Mouse (Mus musculus) bone marrow, adult 2 months (tissue): Measurements from ENCODE around the gene Rpp14. TPM values are rescaled to one million over a fixed set of nuclear protein-coding genes. Genes with fewer than 3 reads are reported as not detected.
A peak's percentile ranks its signal among the peaks of the same experiment; 100 is the strongest.

ENCODE experiments used
- H3K27ac ChIP-seq: fragments of 200-500 bp; 2 replicates; pipeline ENCODE4 v1.5.1; 2012; ENCODE audit warnings: low read depth, mild to moderate bottlenecking, control low read depth, inconsistent platforms, low read length; ENCODE audit not compliant: control insufficient read depth, poor library complexity, insufficient read depth
- H3K4me1 ChIP-seq: fragments of 200-500 bp; 2 replicates; pipeline ENCODE4 v1.6.1; 2011; ENCODE audit warnings: low read length; ENCODE audit not compliant: control insufficient read depth, insufficient read depth
- H3K4me3 ChIP-seq: fragments of 200-500 bp; replicated peaks from 2 replicates; pipeline ENCODE3; 2011; ENCODE audit warnings: mild to moderate bottlenecking, low read depth, low read length, control low read depth; ENCODE audit not compliant: control insufficient read depth
- CTCF ChIP-seq: fragments of 200-500 bp; IDR thresholded peaks from 2 replicates; pipeline ENCODE4 v1.5.1; 2011; ENCODE audit warnings: low read length, control low read depth; ENCODE audit not compliant: control insufficient read depth, insufficient read depth
- POLR2A ChIP-seq: fragments of 200-500 bp; IDR thresholded peaks from 2 replicates; pipeline ENCODE4 v1.6.1; 2011; ENCODE audit warnings: low read depth, mild to moderate bottlenecking, control low read depth, low read length, borderline replicate concordance; ENCODE audit not compliant: control insufficient read depth
- WGBS: fragments of 180-500 bp; shearing (Covaris S2); methylation state at CpG from one replicate; pipeline ENCODE4 v1.1.7; 2018; 5-methylcytosine and 5-hydroxymethylcytosine counted together
- polyA plus RNA-seq: library from polyadenylated mRNA; stranded (reverse); fragments of >200 nt; gene quantifications from 2 replicates; pipeline ENCODE4 v1.2.4, GENCODE M21; 2011; ENCODE audit warnings: low replicate concordance; ENCODE audit not compliant: missing spikeins, insufficient read depth, insufficient read length

Gene Rpp14
- polyA plus RNA-seq = 10.6 and 20.7 TPM in 2 replicates

GRCm38 (mm10) chr14:8080165-8080679 lies at the start of gene Rpp14:
TSS of gene Rpp14 (plus strand) at chr14:8080367.
- TF ChIP-seq CTCF (peak; percentile 99), POLR2A (peak; percentile 39; the same call in 1 of the 2 replicates)
- peaks cover 3% of the 10 kb centered on the region for H3K4me1 ChIP-seq
- H3K27ac ChIP-seq = peak within 1 kb of the TSS; percentile 70
- under 1% methylated on average over 47 of the region's 47 CpGs for WGBS
- peak within 1 kb of the TSS; percentile 76 for H3K4me3 ChIP-seq

DNA sequence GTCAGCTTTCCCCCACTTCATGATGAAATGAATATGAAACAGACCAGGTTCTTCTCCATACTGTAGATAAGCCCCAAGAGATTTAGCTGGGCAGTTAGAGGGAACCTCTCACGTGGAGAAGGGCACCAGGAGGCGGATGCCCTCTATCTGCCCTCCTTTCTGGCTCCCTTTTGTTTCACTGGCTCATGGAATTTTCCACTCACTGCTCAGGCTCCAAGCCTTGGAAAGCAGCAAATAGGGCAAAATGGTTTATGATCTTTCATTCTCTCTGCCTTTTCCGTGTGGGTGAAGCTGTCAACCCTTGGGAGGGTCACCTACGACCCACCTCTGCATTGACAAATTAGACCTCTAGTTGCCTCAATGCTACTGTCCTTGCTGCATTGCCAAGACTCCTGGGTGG lies 49.6 kb upstream of the Rpp14 start:
- no peaks in the 10 kb centered on the region for H3K4me1 ChIP-seq
- no peak for TF ChIP-seq CTCF
- no peak for TF ChIP-seq POLR2A
- H3K4me3 ChIP-seq = no peak overlapping the region
- H3K27ac ChIP-seq = no peak overlapping the region
- 78% methylated on average over 4 of the region's 4 CpGs for WGBS

DNA sequence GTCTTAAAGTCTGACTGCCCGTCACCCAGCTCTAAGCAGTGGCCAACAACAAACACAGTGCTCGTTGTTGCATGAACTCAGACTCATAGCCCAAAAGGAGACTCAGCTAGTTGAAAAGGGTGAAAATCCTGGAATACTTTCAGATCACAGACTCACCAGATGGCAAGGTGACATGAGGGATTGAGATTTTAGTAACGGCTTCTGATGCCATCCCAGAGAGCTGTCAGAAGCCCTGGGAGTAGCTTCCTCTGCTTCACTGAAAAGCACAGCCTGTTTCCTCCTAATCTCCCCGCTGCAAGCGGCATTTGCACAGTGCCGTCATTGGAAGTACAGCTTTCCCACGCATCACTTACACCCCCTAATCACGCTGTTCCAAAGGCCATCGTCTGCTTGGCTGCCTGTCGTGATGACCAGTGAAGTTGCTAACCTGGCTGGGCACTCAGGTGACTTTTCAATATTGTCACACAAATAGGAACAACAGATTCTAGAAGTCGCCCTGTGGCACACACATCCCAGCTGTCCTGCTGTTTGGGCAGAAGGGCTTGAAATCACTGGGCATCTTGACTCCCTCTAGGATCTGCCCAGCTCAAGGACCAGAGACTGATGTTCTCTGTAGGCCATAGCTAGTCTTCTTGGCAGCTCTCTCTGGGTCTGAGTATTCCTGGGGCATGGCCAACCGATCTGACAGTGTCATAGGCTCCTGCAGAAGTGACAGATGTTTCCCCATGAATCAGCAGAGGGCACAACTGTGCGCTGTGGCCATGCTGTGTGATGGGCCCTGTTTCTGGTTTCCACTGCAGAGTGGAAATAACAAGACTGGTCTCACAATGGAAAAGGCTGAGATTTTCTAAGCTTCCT lies 47.9 kb upstream of the Rpp14 start:
- Histone ChIP-seq H3K27ac (no peak overlapping the region), H3K4me3 (no peak overlapping the region), H3K4me1 (no peaks in the 10 kb centered on the region)
- 76% methylated on average over 13 of the region's 13 CpGs for WGBS
- no peak for TF ChIP-seq POLR2A
- no peak for TF ChIP-seq CTCF

DNA sequence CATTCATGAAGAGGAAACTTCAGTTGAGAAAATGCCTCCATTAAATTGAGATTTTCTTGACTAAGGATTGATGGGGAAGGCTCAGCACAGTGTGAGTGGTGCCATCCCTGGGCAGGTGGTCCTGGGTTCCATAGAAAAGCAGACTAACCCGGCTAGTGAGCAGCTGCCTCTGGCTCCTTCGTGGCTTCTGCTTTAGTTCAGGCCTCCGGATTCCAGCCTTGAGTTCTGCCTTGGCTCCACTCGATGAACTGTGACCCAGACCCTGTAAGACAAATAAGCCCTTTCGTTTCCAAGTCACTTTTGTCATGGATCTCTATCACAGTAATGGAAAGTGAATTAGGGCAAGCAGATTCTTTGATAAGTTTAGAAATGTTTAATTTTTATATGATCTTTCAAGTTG lies 45.6 kb upstream of the Rpp14 start:
- Histone ChIP-seq H3K27ac (no peak overlapping the region), H3K4me3 (no peak overlapping the region), H3K4me1 (no peaks in the 10 kb centered on the region)
- TF ChIP-seq POLR2A (no peak), CTCF (no peak)
- WGBS = 84% methylated on average over 5 of the region's 5 CpGs

GRCm38 (mm10) chr14:8035951-8036350 lies 44.2 kb upstream of the Rpp14 start:
- H3K4me3 ChIP-seq = no peak overlapping the region
- WGBS = 87% methylated on average over 6 of the region's 6 CpGs
- TF ChIP-seq POLR2A = no peak
- no peak for TF ChIP-seq CTCF
- H3K4me1 ChIP-seq = no peaks in the 10 kb centered on the region
- no peak overlapping the region for H3K27ac ChIP-seq

- Histone ChIP-seq H3K4me1 (no peaks in the 10 kb centered on the region), H3K4me3 (no peak overlapping the region), H3K27ac (no peak overlapping the region)
- WGBS = 79% methylated on average over 5 of the region's 5 CpGs
- TF ChIP-seq POLR2A = no peak
Observed at GRCm38 (mm10) chr14:8036406-8036805, 43.8 kb upstream of the Rpp14 start.

DNA sequence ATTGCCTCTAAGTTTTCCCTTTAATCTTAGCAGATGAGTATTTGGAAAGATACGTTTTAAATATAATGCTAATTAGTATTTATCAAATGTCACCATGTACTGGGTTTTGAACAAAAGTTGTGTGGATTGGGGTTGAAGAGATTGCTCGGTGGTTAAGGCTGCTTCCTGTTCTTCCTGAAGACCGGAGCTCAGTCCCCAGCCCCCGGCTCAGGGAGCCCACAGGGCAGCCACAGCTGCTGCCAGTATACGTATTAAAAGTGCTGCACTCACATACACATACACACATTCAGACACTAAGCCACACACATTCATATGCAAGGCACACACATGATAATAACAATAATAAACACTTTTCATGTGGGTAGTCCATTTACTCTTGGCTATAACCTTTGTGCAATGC lies 42.0 kb upstream of the Rpp14 start:
- TF ChIP-seq POLR2A = no peak
- Histone ChIP-seq H3K4me3 (no peak overlapping the region), H3K4me1 (no peaks in the 10 kb centered on the region), H3K27ac (no peak overlapping the region)
- WGBS = 8% methylated on average over 5 of the region's 5 CpGs

- no peaks in the 10 kb centered on the region for H3K4me1 ChIP-seq
- WGBS = 49% methylated on average over 7 of the region's 7 CpGs
- H3K4me3 ChIP-seq = no peak overlapping the region
- TF ChIP-seq POLR2A (no peak), CTCF (no peak)
- no peak overlapping the region for H3K27ac ChIP-seq
Observed at GRCm38 (mm10) chr14:8038791-8039448, 41.2 kb upstream of the Rpp14 start.
